Mouse (Mus musculus): ENCODE measurements around the gene Itgb1. TPM values are rescaled to one million over a fixed set of nuclear protein-coding genes. Genes with fewer than 3 reads are reported as not detected.

Gene Itgb1
- polyA plus RNA-seq, 1 experiment from 2014 or later = 149 TPM

DNA sequence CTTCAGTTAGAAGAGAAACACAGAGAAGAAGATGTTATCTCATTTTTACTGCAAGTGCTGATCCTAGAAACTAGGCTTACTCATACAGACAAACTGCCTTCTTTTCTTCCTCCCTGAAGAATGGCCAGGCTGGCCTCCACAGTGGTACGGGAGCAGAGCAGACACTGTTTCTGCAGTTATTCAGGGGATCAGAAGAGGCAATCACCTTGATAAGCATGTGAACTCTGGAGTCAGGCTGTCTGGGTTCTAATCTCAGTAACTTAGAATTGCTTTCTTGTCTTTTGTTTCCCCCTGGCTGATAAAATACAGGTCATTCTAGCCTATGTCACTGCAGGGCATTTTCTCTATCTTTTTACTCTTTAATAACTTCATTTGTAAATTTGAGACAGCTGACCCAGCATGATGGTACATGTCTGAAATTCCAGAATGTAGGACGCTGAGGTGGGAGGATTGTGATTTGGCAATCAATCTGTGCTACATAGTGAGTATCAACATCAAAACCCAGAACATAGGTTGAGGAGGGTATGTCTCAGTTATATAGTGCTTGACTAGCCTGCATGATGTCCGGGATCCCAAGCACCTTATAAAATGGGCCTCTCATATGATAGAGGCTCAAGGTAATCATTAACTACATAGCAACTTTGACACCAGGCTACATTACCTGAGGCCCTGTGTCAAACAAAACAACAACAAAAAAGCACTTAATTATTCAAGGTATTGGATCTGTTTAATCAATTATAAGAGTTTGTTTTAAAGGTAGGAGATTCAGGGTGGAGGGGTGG is 9.4 kb upstream of the Itgb1 start:
- no peak overlapping the region for H3K4me3 ChIP-seq (ENCODE audit: low read depth, low read length)
- no peaks in the 10 kb centered on the region for H3K9me3 ChIP-seq (ENCODE audit: control insufficient read depth, low read length)
- no peak for ATAC-seq (replicated peaks; ENCODE audit: low FRiP score)
- no peak overlapping the region for H3K27ac ChIP-seq (ENCODE audit: low read depth, low read length)
- H3K4me1 ChIP-seq (replicated peaks; ENCODE audit: control insufficient read depth, insufficient read depth, low read length) = no peaks in the 10 kb centered on the region
- H3K9ac ChIP-seq (ENCODE audit: low read length) = no peak overlapping the region
- no peaks in the 10 kb centered on the region for H3K27me3 ChIP-seq (ENCODE audit: control insufficient read depth, insufficient read depth, low read length)
- no peak for DNase-seq (ENCODE audit: low spot score)
- no peak overlapping the region for H3K4me2 ChIP-seq (ENCODE audit: low read depth, low read length, severe bottlenecking)
- WGBS = 91% methylated on average over 3 of the region's 3 CpGs
- H3K36me3 ChIP-seq (ENCODE audit: control insufficient read depth, insufficient read depth, low read length) = no peaks in the 10 kb centered on the region

GRCm38 (mm10) chr8:128679909-128680308 is 5.5 kb upstream of the Itgb1 start:
- Histone ChIP-seq H3K9me3 (ENCODE audit: control insufficient read depth, low read length) (no peaks in the 10 kb centered on the region), H3K27me3 (ENCODE audit: control insufficient read depth, insufficient read depth, low read length) (no peaks in the 10 kb centered on the region), H3K4me3 (ENCODE audit: low read depth, low read length) (no peak overlapping the region), H3K27ac (ENCODE audit: low read depth, low read length) (no peak overlapping the region), H3K4me2 (ENCODE audit: low read depth, low read length, severe bottlenecking) (no peak overlapping the region), H3K9ac (ENCODE audit: low read length) (no peak overlapping the region), H3K4me1 (replicated peaks; ENCODE audit: control insufficient read depth, insufficient read depth, low read length) (no peaks in the 10 kb centered on the region), H3K36me3 (ENCODE audit: control insufficient read depth, insufficient read depth, low read length) (no peaks in the 10 kb centered on the region)
- WGBS = 85% methylated on average over 2 of the region's 2 CpGs
- ATAC-seq (replicated peaks; ENCODE audit: low FRiP score) (no peak), DNase-seq (ENCODE audit: low spot score) (no peak)

DNA sequence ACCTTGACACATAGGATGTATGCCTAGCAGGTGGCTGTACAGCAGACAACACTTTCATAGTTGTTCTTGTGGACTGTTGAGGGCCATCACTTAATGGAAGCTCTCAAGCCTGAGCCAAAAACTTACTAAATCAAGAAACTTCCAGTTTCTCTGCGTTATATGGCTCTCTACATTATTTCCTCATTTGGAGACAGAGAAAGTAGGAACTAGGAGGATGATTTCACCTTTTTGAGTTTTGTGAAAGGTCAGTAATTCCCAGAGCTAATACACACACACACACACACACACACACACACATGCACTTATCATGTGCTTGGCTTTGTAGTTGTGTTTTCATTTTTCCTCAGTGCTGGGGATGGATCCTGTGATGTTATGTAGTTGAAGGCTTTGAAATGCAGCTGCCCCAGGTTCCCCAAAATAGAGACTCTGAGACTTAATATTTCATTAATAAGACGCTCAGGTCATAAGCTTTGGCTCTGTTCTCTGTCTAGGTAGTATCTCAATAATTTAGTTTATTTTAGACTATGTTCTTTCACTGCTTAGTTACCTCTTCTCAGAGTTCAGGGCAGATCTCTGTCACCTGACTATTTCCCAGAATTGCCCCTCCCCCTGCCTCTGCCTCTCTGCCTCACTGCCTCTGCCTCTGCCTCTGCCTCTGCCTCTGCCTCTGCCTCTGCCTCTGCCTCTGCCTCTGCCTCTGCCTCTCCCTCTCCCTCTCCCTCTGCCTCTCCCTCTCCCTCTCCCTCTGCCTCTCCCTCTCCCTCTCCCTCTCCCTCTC is 4.7 kb upstream of the Itgb1 start:
- H3K27ac ChIP-seq (ENCODE audit: low read depth, low read length) = no peak overlapping the region
- no peak overlapping the region for H3K4me2 ChIP-seq (ENCODE audit: low read depth, low read length, severe bottlenecking)
- DNase-seq (ENCODE audit: low spot score) = no peak
- WGBS = 94% methylated on average over 2 of the region's 2 CpGs
- H3K9me3 ChIP-seq (ENCODE audit: control insufficient read depth, low read length) = no peaks in the 10 kb centered on the region
- H3K36me3 ChIP-seq (ENCODE audit: control insufficient read depth, insufficient read depth, low read length) = no peaks in the 10 kb centered on the region
- no peak for ATAC-seq (replicated peaks; ENCODE audit: low FRiP score)
- H3K9ac ChIP-seq (ENCODE audit: low read length) = no peak overlapping the region
- no peaks in the 10 kb centered on the region for H3K27me3 ChIP-seq (ENCODE audit: control insufficient read depth, insufficient read depth, low read length)
- H3K4me3 ChIP-seq (ENCODE audit: low read depth, low read length) = no peak overlapping the region
- H3K4me1 ChIP-seq (replicated peaks; ENCODE audit: control insufficient read depth, insufficient read depth, low read length) = no peaks in the 10 kb centered on the region

GRCm38 (mm10) chr8:128681970-128682369 is 3.5 kb upstream of the Itgb1 start:
- Histone ChIP-seq H3K4me1 (replicated peaks; ENCODE audit: control insufficient read depth, insufficient read depth, low read length) (no peaks in the 10 kb centered on the region), H3K9me3 (ENCODE audit: control insufficient read depth, low read length) (no peaks in the 10 kb centered on the region), H3K9ac (ENCODE audit: low read length) (no peak overlapping the region), H3K27ac (ENCODE audit: low read depth, low read length) (no peak overlapping the region), H3K4me3 (ENCODE audit: low read depth, low read length) (no peak overlapping the region), H3K36me3 (ENCODE audit: control insufficient read depth, insufficient read depth, low read length) (no peaks in the 10 kb centered on the region), H3K4me2 (ENCODE audit: low read depth, low read length, severe bottlenecking) (no peak overlapping the region), H3K27me3 (ENCODE audit: control insufficient read depth, insufficient read depth, low read length) (no peaks in the 10 kb centered on the region)
- no peak for ATAC-seq (replicated peaks; ENCODE audit: low FRiP score)
- WGBS = 87% methylated on average over 3 of the region's 3 CpGs
- DNase-seq (ENCODE audit: low spot score) = no peak

GRCm38 (mm10) chr8:128684609-128685506 is 596 bp upstream of the Itgb1 start:
- H3K36me3 ChIP-seq (ENCODE audit: control insufficient read depth, insufficient read depth, low read length) = no peaks in the 10 kb centered on the region
- peaks cover 3% of the 10 kb centered on the region; the same call in 1 of the 2 replicates for H3K4me1 ChIP-seq (replicated peaks; ENCODE audit: control insufficient read depth, insufficient read depth, low read length)
- no peaks in the 10 kb centered on the region for H3K27me3 ChIP-seq (ENCODE audit: control insufficient read depth, insufficient read depth, low read length)
- peak overlapping the region; percentile 97 for H3K9ac ChIP-seq (ENCODE audit: low read length)
- DNase-seq (ENCODE audit: low spot score) (no peak), ATAC-seq (replicated peaks; ENCODE audit: low FRiP score) (peak; percentile 45)
- peak overlapping the region; percentile 99 for H3K27ac ChIP-seq (ENCODE audit: low read depth, low read length)
- WGBS = 9% methylated on average over 25 of the region's 25 CpGs
- H3K4me3 ChIP-seq (ENCODE audit: low read depth, low read length) = peak overlapping the region; percentile 81
- peak overlapping the region; percentile 73 for H3K4me2 ChIP-seq (ENCODE audit: low read depth, low read length, severe bottlenecking)
- no peaks in the 10 kb centered on the region for H3K9me3 ChIP-seq (ENCODE audit: control insufficient read depth, low read length)

- H3K9me3 ChIP-seq (ENCODE audit: control insufficient read depth, low read length) = no peaks in the 10 kb centered on the region
- WGBS = 0% methylated on average over 2 of the region's 2 CpGs
- H3K27ac ChIP-seq (ENCODE audit: low read depth, low read length) = peak overlapping the region; percentile 99; the same call in 1 of the 2 replicates
- H3K4me1 ChIP-seq (replicated peaks; ENCODE audit: control insufficient read depth, insufficient read depth, low read length) = peaks cover 3% of the 10 kb centered on the region; the same call in 1 of the 2 replicates
- DNase-seq (ENCODE audit: low spot score) (no peak), ATAC-seq (replicated peaks; ENCODE audit: low FRiP score) (no peak)
- peak overlapping the region; percentile 81 for H3K4me3 ChIP-seq (ENCODE audit: low read depth, low read length)
- peak overlapping the region; percentile 73 for H3K4me2 ChIP-seq (ENCODE audit: low read depth, low read length, severe bottlenecking)
- H3K27me3 ChIP-seq (ENCODE audit: control insufficient read depth, insufficient read depth, low read length) = no peaks in the 10 kb centered on the region
- no peaks in the 10 kb centered on the region for H3K36me3 ChIP-seq (ENCODE audit: control insufficient read depth, insufficient read depth, low read length)
- peak overlapping the region; percentile 97 for H3K9ac ChIP-seq (ENCODE audit: low read length)
Measured at GRCm38 (mm10) chr8:128686429-128686990, 1.1 kb downstream of the Itgb1 start.

DNA sequence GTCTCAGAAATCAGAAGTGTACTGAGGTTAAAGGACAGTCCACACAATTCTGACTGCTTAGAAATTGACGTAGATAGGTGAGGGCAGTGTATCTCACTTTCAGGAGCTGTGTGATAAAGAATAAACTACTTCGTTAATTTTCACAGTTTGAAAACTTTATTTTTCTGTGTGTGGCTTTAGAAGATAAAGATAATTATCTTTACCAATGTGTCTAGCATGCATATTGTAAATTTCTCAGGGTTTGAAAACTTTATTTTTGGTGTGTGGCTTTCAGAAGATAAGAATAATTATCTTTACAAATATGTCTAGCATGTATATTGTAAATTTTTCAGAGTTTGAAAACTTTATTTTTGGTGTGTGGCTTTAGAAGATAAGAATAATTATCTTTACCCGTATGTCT is 3.2 kb downstream of the Itgb1 start:
- no peaks in the 10 kb centered on the region for H3K36me3 ChIP-seq (ENCODE audit: control insufficient read depth, insufficient read depth, low read length)
- H3K4me3 ChIP-seq (ENCODE audit: low read depth, low read length) = no peak overlapping the region
- H3K27ac ChIP-seq (ENCODE audit: low read depth, low read length) = no peak overlapping the region
- no peaks in the 10 kb centered on the region for H3K27me3 ChIP-seq (ENCODE audit: control insufficient read depth, insufficient read depth, low read length)
- no peaks in the 10 kb centered on the region for H3K9me3 ChIP-seq (ENCODE audit: control insufficient read depth, low read length)
- peaks cover 3% of the 10 kb centered on the region; the same call in 1 of the 2 replicates for H3K4me1 ChIP-seq (replicated peaks; ENCODE audit: control insufficient read depth, insufficient read depth, low read length)
- no peak overlapping the region for H3K4me2 ChIP-seq (ENCODE audit: low read depth, low read length, severe bottlenecking)
- H3K9ac ChIP-seq (ENCODE audit: low read length) = no peak overlapping the region
- DNase-seq (ENCODE audit: low spot score) (no peak), ATAC-seq (replicated peaks; ENCODE audit: low FRiP score) (no peak)
- 88% methylated on average over 3 of the region's 3 CpGs for WGBS

- WGBS = 77% methylated on average over 1 of the region's 1 CpGs
- H3K9me3 ChIP-seq (ENCODE audit: control insufficient read depth, low read length) = no peaks in the 10 kb centered on the region
- no peak overlapping the region for H3K4me3 ChIP-seq (ENCODE audit: low read depth, low read length)
- H3K4me1 ChIP-seq (replicated peaks; ENCODE audit: control insufficient read depth, insufficient read depth, low read length) = peaks cover 3% of the 10 kb centered on the region; the same call in 1 of the 2 replicates
- no peak overlapping the region for H3K4me2 ChIP-seq (ENCODE audit: low read depth, low read length, severe bottlenecking)
- H3K27me3 ChIP-seq (ENCODE audit: control insufficient read depth, insufficient read depth, low read length) = no peaks in the 10 kb centered on the region
- no peak overlapping the region for H3K9ac ChIP-seq (ENCODE audit: low read length)
- ATAC-seq (replicated peaks; ENCODE audit: low FRiP score) (no peak), DNase-seq (ENCODE audit: low spot score) (no peak)
- no peak overlapping the region for H3K27ac ChIP-seq (ENCODE audit: low read depth, low read length)
- no peaks in the 10 kb centered on the region for H3K36me3 ChIP-seq (ENCODE audit: control insufficient read depth, insufficient read depth, low read length)
Measured at GRCm38 (mm10) chr8:128690056-128690455, 4.6 kb downstream of the Itgb1 start.
